Comparison of ENCODE assay signal across 14 mouse cellular contexts in the genomic region with DNA sequence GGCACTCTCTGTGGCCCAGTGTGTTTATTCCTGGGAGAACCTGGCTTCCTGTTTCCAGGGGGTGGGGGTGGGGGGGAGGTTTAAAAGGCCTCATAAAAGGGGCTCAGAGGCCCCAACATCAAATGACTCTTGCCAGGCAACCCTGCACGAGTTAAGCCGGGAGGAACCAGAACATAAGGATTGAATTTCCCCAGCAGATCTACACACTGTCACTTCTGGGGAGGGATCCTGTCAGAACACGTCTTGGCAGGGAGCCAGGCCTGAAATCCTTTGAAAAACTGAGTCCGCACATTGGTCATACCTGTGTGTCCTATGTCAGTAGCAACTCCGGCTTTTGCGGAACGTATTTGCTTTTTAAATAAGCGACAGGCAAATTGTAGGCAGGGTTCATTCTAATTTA. TPM values are rescaled to one million over a fixed set of nuclear protein-coding genes. Genes with fewer than 3 reads are reported as not detected.
DNase-seq lines count a peak whose midpoint lies in the region; ATAC-seq and TF ChIP-seq lines count a peak whose summit lies in the region.
"Had no signal": no experiment of that assay in that cellular context is flagged by ENCODE, and none has a peak within 500 bp of the region (broad histone marks: within the 10 kb centered on the region; RNA-seq: fewer than 3 reads in every experiment).

No protein-coding gene starts in this region.

- no peaks in the 10 kb centered on the region for H3K4me1 ChIP-seq in kidney, postnatal 0 days (replicated peaks; ENCODE audit: insufficient read depth, low read length)
- H3K4me1 ChIP-seq in embryonic facial prominence, embryonic 11.5 days (ENCODE audit: control insufficient read depth, insufficient read depth, low read length), result peaks cover 14% of the 10 kb centered on the region
- H3K4me1 ChIP-seq: liver, embryonic 15.5 days had no signal

- no peak overlapping the region for H3K9ac ChIP-seq in kidney, postnatal 0 days (ENCODE audit: low read depth, low read length)
- H3K9ac ChIP-seq in embryonic facial prominence, embryonic 11.5 days (replicated peaks; ENCODE audit: low read length), result no peak overlapping the region
- H3K9ac ChIP-seq: liver, embryonic 15.5 days had no signal

- 23% methylated on average over 8 of the region's 8 CpGs for WGBS in kidney, postnatal 0 days
- 18% methylated on average over 8 of the region's 8 CpGs for WGBS in embryonic facial prominence, embryonic 11.5 days

- H3K9me3 ChIP-seq in kidney, postnatal 0 days (replicated peaks; ENCODE audit: low read length), result no peaks in the 10 kb centered on the region
- H3K9me3 ChIP-seq in embryonic facial prominence, embryonic 11.5 days (replicated peaks; ENCODE audit: control insufficient read depth, low read length), result no peaks in the 10 kb centered on the region
- H3K9me3 ChIP-seq: liver, embryonic 15.5 days had no signal

- no peak overlapping the region for H3K27ac ChIP-seq in kidney, postnatal 0 days
- peak overlapping the region; percentile 80 for H3K27ac ChIP-seq in embryonic facial prominence, embryonic 11.5 days (replicated peaks; ENCODE audit: low read depth, low read length)
- H3K27ac ChIP-seq: liver, embryonic 15.5 days; macrophage had no signal

- no peaks in the 10 kb centered on the region for H3K27me3 ChIP-seq in kidney, postnatal 0 days (ENCODE audit: insufficient read depth, low read length)
- H3K27me3 ChIP-seq in embryonic facial prominence, embryonic 11.5 days (ENCODE audit: control insufficient read depth, insufficient read depth, low read length), result no peaks in the 10 kb centered on the region
- H3K27me3 ChIP-seq: liver, embryonic 15.5 days had no signal

- no peak overlapping the region for H3K4me3 ChIP-seq in kidney, postnatal 0 days (replicated peaks; ENCODE audit: low read depth, low read length)
- H3K4me3 ChIP-seq in embryonic facial prominence, embryonic 11.5 days (ENCODE audit: low read depth, low read length), result no peak overlapping the region
- H3K4me3 ChIP-seq: liver, embryonic 15.5 days had no signal

- TF ChIP-seq CTCF in kidney, postnatal 0 days (IDR thresholded peaks at IDR 0.05; ENCODE audit: low read depth), result no peak

- no peak overlapping the region for H3K4me2 ChIP-seq in kidney, postnatal 0 days (ENCODE audit: low read length)
- no peak overlapping the region for H3K4me2 ChIP-seq in embryonic facial prominence, embryonic 11.5 days (ENCODE audit: low read depth, low read length)
- H3K4me2 ChIP-seq: liver, embryonic 15.5 days had no signal

- DNase-seq in kidney, postnatal 0 days (ENCODE audit: low spot score), result peak; percentile 53
- DNase-seq in kidney, adult 8-10 months, result no peak
- peak; percentile 64 for DNase-seq in embryo, embryonic 10.5 days (ENCODE audit: low spot score)
- DNase-seq in embryonic facial prominence, embryonic 11.5 days (ENCODE audit: low spot score), result peak; percentile 84
- DNase-seq in mesoderm, embryonic 11.5 days (ENCODE audit: low read depth, low spot score), result peak; percentile 64
- no peak for DNase-seq in spleen, adult 12 weeks (ENCODE audit: low spot score)
- no peak for DNase-seq in liver
- DNase-seq: adrenal gland, postnatal 10 days; cerebellum, adult 11-12 months; kidney, postnatal 36 days; right cerebral cortex, postnatal 14 days; thymus, postnatal 4 days had no signal

- no peak for ATAC-seq in kidney, postnatal 0 days (replicated peaks; ENCODE audit: low FRiP score, low read depth)
- ATAC-seq in embryonic facial prominence, embryonic 11.5 days (replicated peaks; ENCODE audit: insufficient number of reproducible peaks, low FRiP score, low TSS enrichment, low read depth), result no peak; the same call in 1 of the 2 replicates

- H3K36me3 ChIP-seq in kidney, postnatal 0 days (ENCODE audit: insufficient read depth, low read length), result no peaks in the 10 kb centered on the region
- H3K36me3 ChIP-seq in embryonic facial prominence, embryonic 11.5 days (replicated peaks; ENCODE audit: control insufficient read depth, insufficient read depth, low read depth, low read length), result no peaks in the 10 kb centered on the region
- H3K36me3 ChIP-seq: liver, embryonic 15.5 days had no signal

RNA-seq across cellular contexts. Expression of gene Fzd10, which starts 19.3 kb away (rescaled TPM):
- 4.4 and 4.5 TPM in 2 replicates for polyA plus RNA-seq in kidney, postnatal 0 days (2015; fragmentation: Nextera tagmentation; extraction: Ambion mirVana)
- polyA plus RNA-seq in embryonic facial prominence, embryonic 11.5 days (2014; fragmentation: Nextera tagmentation; extraction: Ambion mirVana), result 5.5 and 5.6 TPM in 2 replicates
- polyA plus RNA-seq: liver, embryonic 15.5 days; macrophage had no signal

Comparison
In these comparisons a context has a peak if more than half of its experiments do, and no peak if none do; other contexts are left out.
1. DNase-seq: peak in kidney, postnatal 0 days (single experiment), embryo, embryonic 10.5 days (single experiment), embryonic facial prominence, embryonic 11.5 days (single experiment) and mesoderm, embryonic 11.5 days (single experiment); none in kidney, adult 8-10 months (0 of 2), spleen, adult 12 weeks (single experiment) and liver (single experiment).